Mouse (Mus musculus) midbrain, embryonic 14.5 days (tissue): Measurements from ENCODE around the gene Pak6. TPM values are rescaled to one million over a fixed set of nuclear protein-coding genes. Genes with fewer than 3 reads are reported as not detected.

Experiments used
- ATAC-seq: fragments of 200-750 bp; cut with Nextera tagmentation; 2 replicates; pipeline ENCODE4 v1.8.0; 2017; ENCODE audit warnings: moderate number of reproducible peaks, moderate library complexity; ENCODE audit not compliant: low FRiP score, low TSS enrichment
- DNase-seq: peaks from one replicate; pipeline ENCODE4 v3.0.0-alpha.2; 2015
- H3K27ac ChIP-seq: fragments of 300-500 bp; sonication (generic); replicated peaks from 2 replicates; pipeline ENCODE4 v1.5.1; 2014; ENCODE audit warnings: mild to moderate bottlenecking, low read depth, low read length, moderate library complexity
- H3K27me3 ChIP-seq: fragments of 300-500 bp; sonication (generic); 2 replicates; pipeline ENCODE4 v1.6.1; 2014; ENCODE audit warnings: low read length, control low read depth, mixed read lengths; ENCODE audit not compliant: control insufficient read depth, insufficient read depth
- H3K36me3 ChIP-seq: fragments of 300-500 bp; sonication (generic); 2 replicates; pipeline ENCODE4 v1.6.1; 2014; ENCODE audit warnings: low read length, control low read depth; ENCODE audit not compliant: control insufficient read depth, insufficient read depth
- H3K4me1 ChIP-seq: fragments of 300-500 bp; sonication (generic); 2 replicates; pipeline ENCODE4 v1.6.1; 2014; ENCODE audit warnings: mild to moderate bottlenecking, antibody characterized with exemption, low read length, control low read depth; ENCODE audit not compliant: control insufficient read depth, insufficient read depth
- H3K4me2 ChIP-seq: fragments of 300-500 bp; sonication (generic); 2 replicates; pipeline ENCODE4 v1.6.1; 2014; ENCODE audit warnings: mild to moderate bottlenecking, low read length, moderate library complexity
- H3K4me3 ChIP-seq: fragments of 300-500 bp; sonication (generic); replicated peaks from 2 replicates; pipeline ENCODE4 v1.5.1; 2014; ENCODE audit warnings: low read depth, low read length
- H3K9ac ChIP-seq: fragments of 300-500 bp; sonication (generic); replicated peaks from 2 replicates; pipeline ENCODE4 v1.6.1; 2014; ENCODE audit warnings: mild to moderate bottlenecking, low read length, moderate library complexity
- H3K9me3 ChIP-seq: fragments of 300-500 bp; sonication (generic); 2 replicates; pipeline ENCODE4 v1.6.1; 2016; ENCODE audit warnings: low read length, control low read depth, mixed read lengths; ENCODE audit not compliant: control insufficient read depth
- WGBS: fragments of 180-500 bp; shearing (Covaris S2); extraction: QIAGEN DNeasy Blood & Tissue Kit; methylation state at CpG from one replicate; pipeline ENCODE4 v1.1.7; 2014; 5-methylcytosine and 5-hydroxymethylcytosine counted together
- polyA plus RNA-seq: library from polyadenylated mRNA; unstranded; fragments of >200 nt; fragmentation: Nextera tagmentation; extraction: Ambion mirVana; gene quantifications from 2 replicates; pipeline ENCODE4 v1.2.1, GENCODE M21; 2014

Gene Pak6
- polyA plus RNA-seq, 1 experiment from 2014 or later, result 32.4 TPM

DNA sequence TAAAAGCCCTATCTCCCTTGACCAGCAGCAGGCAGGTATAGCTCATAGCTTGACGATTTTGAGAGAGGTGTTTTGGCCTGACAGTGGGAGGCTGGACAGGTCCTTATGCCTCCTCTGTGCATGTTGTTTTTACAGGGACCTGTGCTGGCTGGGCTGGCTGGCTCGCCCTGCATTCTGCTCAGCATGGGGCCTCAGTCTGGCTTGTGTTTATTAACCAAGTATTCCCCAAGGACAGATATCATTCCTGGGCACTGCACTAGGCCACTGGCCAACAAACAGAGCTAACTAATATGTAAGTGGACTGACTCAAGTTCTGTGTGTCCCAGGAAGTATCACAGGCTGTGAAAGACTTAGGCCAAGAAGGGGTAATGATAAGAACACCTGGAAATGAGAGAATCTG is 6.7 kb downstream of the Pak6 start:
- 55% methylated on average over 2 of the region's 2 CpGs for WGBS
- Histone ChIP-seq H3K36me3 (no peaks in the 10 kb centered on the region), H3K4me1 (peaks cover 12% of the 10 kb centered on the region)

DNA sequence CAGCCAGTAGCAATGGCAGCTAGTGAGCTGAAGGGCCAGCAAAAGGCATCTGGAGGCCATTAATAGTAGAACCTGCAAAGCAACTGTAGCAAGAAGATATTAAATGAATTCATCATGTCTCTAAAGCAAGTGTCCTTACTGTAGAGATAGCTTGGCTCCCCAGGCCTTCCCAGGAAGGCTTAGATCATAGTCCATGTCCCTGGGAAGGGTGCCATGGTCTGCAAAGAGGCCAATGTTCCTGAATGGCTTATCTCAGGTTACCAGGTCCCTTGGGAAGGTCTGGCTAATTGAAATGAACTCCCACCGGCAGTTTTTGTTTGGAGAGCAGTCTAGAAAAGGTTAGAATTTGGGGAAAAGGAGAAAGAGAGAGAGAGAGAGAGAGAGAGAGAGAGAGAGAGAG is 8.6 kb downstream of the Pak6 start:
- ATAC-seq, result no peak
- Histone ChIP-seq H3K9me3 (no peaks in the 10 kb centered on the region), H3K36me3 (no peaks in the 10 kb centered on the region), H3K9ac (no peak overlapping the region), H3K27ac (no peak overlapping the region), H3K27me3 (peaks cover 17% of the 10 kb centered on the region), H3K4me1 (peaks cover 4% of the 10 kb centered on the region; the same call in 1 of the 2 replicates), H3K4me3 (no peak overlapping the region), H3K4me2 (no peak overlapping the region)
- DNase-seq, result no peak
- 70% methylated on average over 1 of the region's 1 CpGs for WGBS

More for the DNA sequence above, 6.7 kb downstream of the Pak6 start:
- Histone ChIP-seq H3K9me3 (no peaks in the 10 kb centered on the region), H3K27me3 (peaks cover 2% of the 10 kb centered on the region), H3K27ac (no peak overlapping the region), H3K4me3 (no peak overlapping the region), H3K4me2 (no peak overlapping the region), H3K9ac (no peak overlapping the region)
- DNase-seq (no peak), ATAC-seq (no peak)

DNA sequence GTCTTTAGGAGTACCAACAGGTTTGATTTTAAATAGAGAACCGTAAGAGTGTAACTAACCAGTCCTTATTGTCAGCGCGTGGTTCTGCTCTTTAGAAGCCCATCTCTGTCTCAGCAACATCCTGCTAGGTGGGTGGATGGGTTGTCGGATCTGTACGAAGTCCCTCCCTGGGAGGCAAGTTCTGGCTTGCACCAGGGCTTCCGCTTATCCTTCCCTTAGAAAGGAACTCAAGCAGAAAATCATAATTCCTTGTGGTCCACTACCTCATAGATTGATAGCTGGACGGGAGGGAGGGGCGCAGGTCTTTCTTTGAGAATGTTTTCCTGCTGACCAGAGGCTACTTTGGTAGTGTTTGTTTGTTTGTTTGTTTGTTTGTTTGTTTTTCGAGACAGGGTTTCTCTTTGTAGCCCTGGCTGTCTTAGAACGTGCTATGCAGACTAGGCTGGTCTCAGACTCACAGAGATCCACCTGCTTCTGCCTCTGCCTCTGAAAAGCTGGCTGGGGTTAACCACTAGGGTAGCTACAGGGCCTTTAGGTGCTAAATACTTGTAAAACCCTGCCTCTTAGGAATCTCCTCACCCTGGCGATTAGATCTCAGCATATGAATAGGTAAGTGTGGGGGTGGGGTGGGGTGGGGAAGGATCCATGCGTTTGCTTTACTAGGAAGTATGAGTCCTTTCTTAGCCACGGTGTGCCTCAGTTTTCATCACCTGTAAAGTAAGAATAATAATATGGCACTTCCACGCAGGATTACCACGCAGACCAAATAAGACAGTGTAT is 10.8 kb downstream of the Pak6 start:
- Histone ChIP-seq H3K9ac (no peak overlapping the region), H3K36me3 (no peaks in the 10 kb centered on the region), H3K27me3 (peaks cover 38% of the 10 kb centered on the region), H3K4me3 (no peak overlapping the region), H3K4me1 (peaks cover 14% of the 10 kb centered on the region; the same call in 1 of the 2 replicates), H3K4me2 (no peak overlapping the region), H3K9me3 (no peaks in the 10 kb centered on the region), H3K27ac (no peak overlapping the region)
- DNase-seq, result no peak
- WGBS, result 24% methylated on average over 15 of the region's 15 CpGs
- ATAC-seq, result no peak

DNA sequence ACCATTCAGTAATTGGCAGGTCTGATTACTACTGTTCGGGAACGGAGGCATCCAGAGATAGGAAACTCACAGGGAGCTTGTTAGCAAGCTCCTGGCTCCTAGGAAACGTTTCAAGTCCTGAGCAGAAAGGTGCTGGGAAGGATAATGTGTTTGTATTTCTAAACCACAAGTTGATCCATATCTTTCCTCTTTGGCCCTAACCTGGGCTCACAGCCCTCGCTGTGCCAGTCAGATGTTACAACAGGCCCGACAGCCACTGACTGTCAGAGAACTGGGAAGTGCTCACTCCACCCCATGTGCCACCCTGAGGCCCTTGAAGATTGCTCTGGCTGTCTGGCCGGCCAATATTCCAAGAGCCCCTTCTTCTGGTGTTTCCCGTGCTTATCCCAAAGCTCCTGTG is 11.4 kb downstream of the Pak6 start:
- no peaks in the 10 kb centered on the region for H3K36me3 ChIP-seq
- no peak overlapping the region for H3K9ac ChIP-seq
- peaks cover 14% of the 10 kb centered on the region; the same call in 1 of the 2 replicates for H3K4me1 ChIP-seq
- no peak overlapping the region for H3K4me2 ChIP-seq
- H3K27me3 ChIP-seq, result peaks cover 40% of the 10 kb centered on the region
- no peak overlapping the region for H3K4me3 ChIP-seq
- no peaks in the 10 kb centered on the region for H3K9me3 ChIP-seq
- ATAC-seq (no peak), DNase-seq (no peak)
- H3K27ac ChIP-seq, result no peak overlapping the region
- 21% methylated on average over 7 of the region's 7 CpGs for WGBS

DNA sequence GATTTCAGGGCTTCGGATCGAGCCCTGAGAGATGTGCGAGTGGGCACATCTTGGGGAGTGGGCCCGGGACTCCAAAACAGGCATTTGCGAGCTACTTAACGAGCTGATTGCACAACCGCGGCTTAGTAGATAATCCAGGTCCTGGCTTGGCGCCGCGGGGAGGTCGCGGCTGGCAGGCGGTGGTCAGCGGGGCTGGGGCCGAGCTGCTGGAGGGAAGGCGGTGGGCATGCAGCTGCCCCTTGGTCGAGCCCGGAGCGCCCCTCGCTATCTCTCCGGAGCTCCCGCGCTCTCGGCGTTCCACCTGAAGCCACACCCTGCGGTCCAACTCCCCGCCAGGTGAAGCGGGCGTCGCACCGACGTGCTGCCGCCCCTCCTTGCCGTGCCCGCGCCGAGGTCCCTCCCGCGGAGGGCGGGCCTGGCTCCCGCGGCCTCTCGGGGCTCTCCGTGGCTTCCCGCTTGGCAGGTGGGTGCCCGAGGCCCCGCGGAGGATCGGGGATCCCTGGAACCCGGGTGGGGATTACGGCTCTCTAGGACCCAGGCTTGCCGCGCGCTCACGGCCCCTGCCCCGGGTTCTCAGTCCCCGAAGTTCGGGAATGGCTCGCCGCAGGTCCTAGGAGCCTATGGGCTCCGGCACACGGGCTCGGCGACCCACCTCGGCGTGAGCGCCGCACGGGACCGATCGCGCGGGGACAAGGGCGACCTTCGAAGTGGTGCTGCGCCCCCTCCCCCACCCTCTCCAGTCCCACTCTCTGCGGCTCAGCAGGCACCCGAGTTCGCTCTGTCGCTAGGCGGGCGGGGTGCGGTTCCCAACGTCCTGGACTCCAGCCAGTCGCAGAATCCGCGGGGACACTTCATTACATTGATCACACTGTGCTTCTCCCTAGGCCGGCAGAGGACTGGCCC is 14.0 kb downstream of the Pak6 start:
- no peaks in the 10 kb centered on the region for H3K36me3 ChIP-seq
- DNase-seq (peak; percentile 60), ATAC-seq (peak; percentile 39; the same call in 1 of the 2 replicates)
- H3K9me3 ChIP-seq, result no peaks in the 10 kb centered on the region
- peaks cover 14% of the 10 kb centered on the region; the same call in 1 of the 2 replicates for H3K4me1 ChIP-seq
- H3K9ac ChIP-seq, result peak overlapping the region; percentile 51; the same call in 1 of the 2 replicates
- H3K4me2 ChIP-seq, result peak overlapping the region; percentile 98
- H3K4me3 ChIP-seq, result peak overlapping the region; percentile 45
- H3K27ac ChIP-seq, result no peak overlapping the region
- H3K27me3 ChIP-seq, result peaks cover 40% of the 10 kb centered on the region
- WGBS, result under 1% methylated on average over 84 of the region's 89 CpGs

DNA sequence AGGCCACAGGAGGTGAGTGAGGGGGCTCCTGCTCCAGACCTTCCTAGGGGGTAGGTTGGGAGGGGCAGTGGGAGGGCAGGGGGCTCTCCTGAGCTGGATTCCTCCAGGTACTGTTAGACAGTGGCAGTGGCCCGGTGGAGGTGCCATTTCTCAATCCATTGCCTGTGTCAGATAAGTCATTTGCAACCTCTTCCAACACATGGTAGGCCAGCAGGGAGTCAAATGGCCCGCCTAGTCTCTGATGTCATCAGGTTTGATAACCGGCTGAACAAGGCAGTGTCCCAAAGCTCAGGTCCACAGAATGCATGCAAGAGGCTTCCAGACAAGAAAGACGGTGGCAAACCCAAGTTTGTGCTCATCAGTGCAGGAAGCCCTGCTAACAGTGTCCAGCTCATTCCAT is 14.7 kb downstream of the Pak6 start:
- Histone ChIP-seq H3K4me2 (peak overlapping the region; percentile 98), H3K36me3 (no peaks in the 10 kb centered on the region), H3K9me3 (no peaks in the 10 kb centered on the region), H3K27ac (no peak overlapping the region), H3K27me3 (peaks cover 40% of the 10 kb centered on the region), H3K4me3 (peak overlapping the region; percentile 45), H3K9ac (peak overlapping the region; percentile 51; the same call in 1 of the 2 replicates), H3K4me1 (peaks cover 14% of the 10 kb centered on the region; the same call in 1 of the 2 replicates)
- ATAC-seq (peak; percentile 12; the same call in 1 of the 2 replicates), DNase-seq (peak; percentile 23)
- 22% methylated on average over 4 of the region's 4 CpGs for WGBS

DNA sequence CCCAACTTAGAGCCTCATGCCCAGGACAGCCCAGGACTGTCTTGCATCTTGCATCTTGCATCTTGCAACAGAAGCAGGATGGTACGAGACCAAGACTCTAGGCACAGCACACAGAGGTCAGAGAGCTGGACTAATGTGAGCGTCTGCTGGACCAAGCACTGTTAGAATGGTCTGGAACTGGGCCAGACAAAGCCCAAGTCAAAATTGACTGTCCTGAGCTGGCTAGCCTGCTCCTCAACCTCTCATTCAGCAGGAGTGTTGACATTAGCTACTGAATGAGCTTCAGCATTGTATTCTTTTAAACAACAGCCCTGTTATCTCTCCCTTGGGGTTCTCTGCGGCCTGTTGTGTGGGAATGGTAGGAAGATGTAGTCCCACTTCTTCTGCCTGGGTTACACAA is 16.5 kb downstream of the Pak6 start:
- Histone ChIP-seq H3K4me1 (peaks cover 14% of the 10 kb centered on the region; the same call in 1 of the 2 replicates), H3K9me3 (no peaks in the 10 kb centered on the region), H3K27me3 (peaks cover 40% of the 10 kb centered on the region), H3K9ac (no peak overlapping the region), H3K36me3 (no peaks in the 10 kb centered on the region), H3K4me3 (no peak overlapping the region), H3K4me2 (no peak overlapping the region), H3K27ac (no peak overlapping the region)
- WGBS, result 83% methylated on average over 3 of the region's 3 CpGs
- ATAC-seq, result no peak
- no peak for DNase-seq

DNA sequence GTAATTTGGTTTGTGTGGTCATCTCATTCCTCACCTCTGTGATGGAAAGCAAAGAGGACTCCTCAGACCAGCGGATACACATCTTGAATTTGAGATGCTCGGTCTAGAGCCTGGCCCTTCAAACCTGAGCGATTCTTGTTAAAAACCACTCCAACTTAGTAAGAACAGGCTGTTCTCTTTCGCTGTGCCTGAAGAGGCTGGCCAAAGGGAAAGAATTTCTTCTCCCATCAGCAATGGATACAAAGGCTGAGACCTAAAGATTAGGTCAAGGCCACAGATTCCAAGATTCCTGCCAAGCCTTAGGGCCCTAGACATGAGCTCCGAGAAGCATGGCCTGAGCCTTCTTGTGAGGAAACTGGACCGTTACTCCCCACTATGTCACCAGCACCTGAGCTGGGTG is 17.8 kb downstream of the Pak6 start:
- WGBS, result 95% methylated on average over 6 of the region's 6 CpGs
- Histone ChIP-seq H3K4me3 (no peak overlapping the region), H3K4me2 (no peak overlapping the region), H3K36me3 (no peaks in the 10 kb centered on the region), H3K4me1 (peaks cover 14% of the 10 kb centered on the region; the same call in 1 of the 2 replicates), H3K9me3 (no peaks in the 10 kb centered on the region), H3K27me3 (peaks cover 31% of the 10 kb centered on the region), H3K9ac (no peak overlapping the region), H3K27ac (no peak overlapping the region)
- no peak for DNase-seq
- ATAC-seq, result no peak
